Mouse (Mus musculus): ENCODE measurements around the gene Slc12a8. TPM values are rescaled to one million over a fixed set of nuclear protein-coding genes. Genes with fewer than 3 reads are reported as not detected.

The Slc12a8 gene
- total and polyA plus RNA-seq, 2 experiments from 2014 or later: 1.1 to 2.1 TPM

DNA sequence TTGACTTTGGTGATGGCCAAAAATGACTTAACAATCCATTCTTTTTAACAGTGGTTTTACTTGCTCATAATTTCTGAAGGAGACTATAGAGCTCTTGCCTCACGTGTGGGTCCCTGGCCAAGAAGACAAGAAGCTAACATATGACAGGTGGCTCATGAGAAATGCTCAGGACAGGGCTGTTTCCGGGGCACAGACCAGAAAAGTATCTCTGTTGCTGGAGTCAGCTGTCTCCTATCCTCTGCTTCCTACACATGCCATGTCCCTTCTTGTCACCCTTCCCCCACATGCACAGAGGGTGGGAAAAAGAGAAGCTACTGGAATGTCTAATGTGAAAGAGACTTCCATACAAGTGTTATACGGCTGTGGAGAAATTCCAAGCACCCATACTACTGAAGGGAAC lies 73.3 kb downstream of the Slc12a8 start:
- DNase-seq: no peak
- Histone ChIP-seq H3K9ac (no peak overlapping the region), H3K4me2 (ENCODE audit: low read depth) (no peak overlapping the region), H3K4me1 (ENCODE audit: insufficient read depth) (no peaks in the 10 kb centered on the region), H3K27ac (ENCODE audit: low read depth, low read length) (no peak overlapping the region), H3K9me3 (ENCODE audit: low read length) (no peaks in the 10 kb centered on the region), H3K27me3 (ENCODE audit: insufficient read depth, low read length) (no peaks in the 10 kb centered on the region), H3K36me3 (ENCODE audit: insufficient read depth) (no peaks in the 10 kb centered on the region), H3K4me3 (ENCODE audit: low read depth, low read length) (no peak overlapping the region)
- no peak for ATAC-seq
- WGBS: 100% methylated on average over 3 of the region's 3 CpGs
- no peak for TF ChIP-seq CTCF (IDR thresholded peaks at IDR 0.05; ENCODE audit: low read depth)

GRCm38 (mm10) chr16:33591390-33592067 lies 74.4 kb downstream of the Slc12a8 start:
- no peaks in the 10 kb centered on the region for H3K27me3 ChIP-seq (ENCODE audit: insufficient read depth, low read length)
- TF ChIP-seq CTCF (IDR thresholded peaks at IDR 0.05; ENCODE audit: low read depth): no peak
- H3K4me1 ChIP-seq (ENCODE audit: insufficient read depth): no peaks in the 10 kb centered on the region
- DNase-seq: no peak
- no peak overlapping the region for H3K9ac ChIP-seq
- no peak overlapping the region for H3K27ac ChIP-seq (ENCODE audit: low read depth, low read length)
- no peak overlapping the region for H3K4me2 ChIP-seq (ENCODE audit: low read depth)
- WGBS: 84% methylated on average over 10 of the region's 10 CpGs
- H3K9me3 ChIP-seq (ENCODE audit: low read length): no peaks in the 10 kb centered on the region
- ATAC-seq: no peak
- no peak overlapping the region for H3K4me3 ChIP-seq (ENCODE audit: low read depth, low read length)
- H3K36me3 ChIP-seq (ENCODE audit: insufficient read depth): no peaks in the 10 kb centered on the region

DNA sequence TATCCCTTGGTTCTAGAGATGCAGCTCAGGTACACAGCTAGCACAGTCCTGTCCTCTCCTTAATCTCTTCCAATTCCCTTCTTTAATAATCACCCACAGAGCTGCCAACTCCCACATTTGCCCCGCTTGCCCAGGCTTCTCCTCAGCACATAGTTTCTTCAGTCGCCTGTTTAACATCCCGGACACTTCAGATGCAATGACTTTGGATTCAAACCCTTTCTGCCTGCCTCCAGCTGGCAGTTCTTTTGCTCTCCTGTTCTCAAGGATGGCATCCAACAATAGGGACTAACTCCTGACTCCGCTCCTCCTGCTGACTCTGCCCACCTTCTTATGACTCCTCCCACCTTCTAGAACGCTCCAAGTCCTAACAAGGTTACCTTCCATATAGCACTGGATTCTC lies 75.2 kb downstream of the Slc12a8 start:
- Histone ChIP-seq H3K9me3 (ENCODE audit: low read length) (no peaks in the 10 kb centered on the region), H3K9ac (no peak overlapping the region), H3K4me3 (ENCODE audit: low read depth, low read length) (no peak overlapping the region), H3K4me2 (ENCODE audit: low read depth) (no peak overlapping the region), H3K27me3 (ENCODE audit: insufficient read depth, low read length) (no peaks in the 10 kb centered on the region), H3K27ac (ENCODE audit: low read depth, low read length) (no peak overlapping the region), H3K4me1 (ENCODE audit: insufficient read depth) (no peaks in the 10 kb centered on the region), H3K36me3 (ENCODE audit: insufficient read depth) (no peaks in the 10 kb centered on the region)
- WGBS: 89% methylated on average over 5 of the region's 5 CpGs
- TF ChIP-seq CTCF (IDR thresholded peaks at IDR 0.05; ENCODE audit: low read depth): no peak
- ATAC-seq (no peak), DNase-seq (no peak)

- no peak for ATAC-seq
- no peaks in the 10 kb centered on the region for H3K4me1 ChIP-seq (ENCODE audit: insufficient read depth)
Observed at GRCm38 (mm10) chr16:33593467-33593866, 76.3 kb downstream of the Slc12a8 start.

GRCm38 (mm10) chr16:33594037-33594771 lies 77.1 kb downstream of the Slc12a8 start:
- peak; percentile 85 for ATAC-seq
- no peak for TF ChIP-seq CTCF (IDR thresholded peaks at IDR 0.05; ENCODE audit: low read depth)
- Histone ChIP-seq H3K4me2 (ENCODE audit: low read depth) (no peak overlapping the region), H3K27ac (ENCODE audit: low read depth, low read length) (no peak overlapping the region), H3K36me3 (ENCODE audit: insufficient read depth) (no peaks in the 10 kb centered on the region), H3K4me1 (ENCODE audit: insufficient read depth) (no peaks in the 10 kb centered on the region), H3K9ac (no peak overlapping the region), H3K4me3 (ENCODE audit: low read depth, low read length) (no peak overlapping the region), H3K27me3 (ENCODE audit: insufficient read depth, low read length) (no peaks in the 10 kb centered on the region), H3K9me3 (ENCODE audit: low read length) (no peaks in the 10 kb centered on the region)
- DNase-seq: peak; percentile 41
- 41% methylated on average over 7 of the region's 7 CpGs for WGBS

More at GRCm38 (mm10) chr16:33593467-33593866, 76.3 kb downstream of the Slc12a8 start:
- Histone ChIP-seq H3K9me3 (ENCODE audit: low read length) (no peaks in the 10 kb centered on the region), H3K9ac (no peak overlapping the region), H3K27me3 (ENCODE audit: insufficient read depth, low read length) (no peaks in the 10 kb centered on the region), H3K4me3 (ENCODE audit: low read depth, low read length) (no peak overlapping the region), H3K36me3 (ENCODE audit: insufficient read depth) (no peaks in the 10 kb centered on the region), H3K4me2 (ENCODE audit: low read depth) (no peak overlapping the region), H3K27ac (ENCODE audit: low read depth, low read length) (no peak overlapping the region)
- TF ChIP-seq CTCF (IDR thresholded peaks at IDR 0.05; ENCODE audit: low read depth): no peak
- no peak for DNase-seq
- whole genome bisulfite sequencing: 78% methylated on average over 7 of the region's 7 CpGs

DNA sequence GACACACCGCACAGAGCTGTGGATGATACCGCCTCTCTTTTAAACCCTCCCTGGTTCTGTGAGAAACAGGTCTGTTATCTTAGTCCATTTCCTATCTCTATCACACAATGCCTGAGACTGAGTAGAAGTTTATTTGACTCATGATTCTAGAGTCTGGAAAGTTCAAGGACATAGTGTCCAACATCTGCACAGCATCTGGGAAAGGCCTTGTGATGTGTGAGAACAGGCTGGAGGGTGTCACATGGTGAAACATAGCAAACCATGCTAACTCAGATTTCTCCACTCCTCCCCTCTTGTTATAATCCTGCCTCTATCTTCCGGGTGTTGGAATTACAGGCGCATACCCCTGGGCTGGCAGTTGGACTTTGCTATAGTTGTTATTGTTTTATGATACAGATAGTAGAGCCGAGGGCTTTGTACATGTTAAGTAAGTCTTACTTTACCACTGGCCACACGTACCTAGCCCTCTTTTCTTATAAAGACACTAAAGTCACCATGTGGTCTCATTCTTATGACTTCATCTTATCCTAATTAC lies 78.2 kb downstream of the Slc12a8 start:
- Histone ChIP-seq H3K36me3 (ENCODE audit: insufficient read depth) (no peaks in the 10 kb centered on the region), H3K4me1 (ENCODE audit: insufficient read depth) (no peaks in the 10 kb centered on the region), H3K4me2 (ENCODE audit: low read depth) (no peak overlapping the region), H3K9ac (no peak overlapping the region), H3K27me3 (ENCODE audit: insufficient read depth, low read length) (no peaks in the 10 kb centered on the region), H3K4me3 (ENCODE audit: low read depth, low read length) (no peak overlapping the region), H3K9me3 (ENCODE audit: low read length) (no peaks in the 10 kb centered on the region), H3K27ac (ENCODE audit: low read depth, low read length) (no peak overlapping the region)
- DNase-seq (no peak), ATAC-seq (no peak)
- WGBS: 97% methylated on average over 6 of the region's 6 CpGs
- no peak for TF ChIP-seq CTCF (IDR thresholded peaks at IDR 0.05; ENCODE audit: low read depth)

DNA sequence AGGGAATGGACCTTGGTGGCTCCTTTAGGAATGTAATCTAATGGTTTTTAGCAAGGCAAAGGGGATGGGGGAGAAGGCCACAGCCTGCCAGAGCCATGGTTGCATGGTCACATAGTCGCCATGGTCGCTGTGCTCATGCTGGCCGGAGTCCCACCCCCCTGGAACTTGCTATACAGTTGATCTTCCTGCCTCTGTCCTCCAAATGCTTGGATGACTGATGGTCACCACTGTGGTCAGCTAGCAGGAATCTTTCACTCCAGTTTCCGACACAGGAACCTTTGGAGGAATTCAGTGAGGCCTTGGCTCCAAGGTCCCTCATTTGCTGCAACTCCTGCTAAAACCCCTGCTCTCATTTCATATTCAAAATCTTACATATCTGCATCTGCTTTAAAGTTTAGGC lies 79.1 kb downstream of the Slc12a8 start:
- no peak for TF ChIP-seq CTCF (IDR thresholded peaks at IDR 0.05; ENCODE audit: low read depth)
- Histone ChIP-seq H3K9me3 (ENCODE audit: low read length) (no peaks in the 10 kb centered on the region), H3K4me3 (ENCODE audit: low read depth, low read length) (no peak overlapping the region), H3K4me1 (ENCODE audit: insufficient read depth) (no peaks in the 10 kb centered on the region), H3K9ac (no peak overlapping the region), H3K27ac (ENCODE audit: low read depth, low read length) (no peak overlapping the region), H3K27me3 (ENCODE audit: insufficient read depth, low read length) (no peaks in the 10 kb centered on the region), H3K36me3 (ENCODE audit: insufficient read depth) (no peaks in the 10 kb centered on the region), H3K4me2 (ENCODE audit: low read depth) (no peak overlapping the region)
- WGBS: 95% methylated on average over 4 of the region's 4 CpGs
- ATAC-seq: no peak
- no peak for DNase-seq

Measured in forebrain, postnatal 0 days (tissue).